Mouse (Mus musculus) erythroid progenitor cell, adult 5-6 weeks (primary cell): ENCODE results near the gene Masp1. TPM values are rescaled to one million over a fixed set of nuclear protein-coding genes. Genes with fewer than 3 reads are reported as not detected.

ENCODE experiments used
- ATAC-seq: replicated peaks from 2 replicates; pipeline ENCODE4 v1.8.0; 2016; ENCODE audit warnings: moderate number of reproducible peaks, mild to moderate bottlenecking, moderate TSS enrichment, inconsistent platforms; ENCODE audit not compliant: poor library complexity, low FRiP score, severe bottlenecking
- total RNA-seq, 2 experiments: library from RNA; stranded (forward) in 1 of 2; stranded (reverse) in 1 of 2; fragments of 150-400 nt in 1 of 2; fragments of 186-747, 209-891 nt in 1 of 2; gene quantifications; 2 replicates each; pipeline versions ENCODE4 v1.2.3 to v1.2.4; 2015 to 2017; ENCODE audit warnings: low replicate concordance in 2 of 2

The Masp1 gene
- total RNA-seq, 2 experiments from 2014 or later: not detected

- no peak for ATAC-seq
Observed at GRCm38 (mm10) chr16:23416657-23417293, 103.8 kb downstream of the Masp1 start.

GRCm38 (mm10) chr16:23416261-23416656 is 104.4 kb downstream of the Masp1 start:
- no peak for ATAC-seq

DNA sequence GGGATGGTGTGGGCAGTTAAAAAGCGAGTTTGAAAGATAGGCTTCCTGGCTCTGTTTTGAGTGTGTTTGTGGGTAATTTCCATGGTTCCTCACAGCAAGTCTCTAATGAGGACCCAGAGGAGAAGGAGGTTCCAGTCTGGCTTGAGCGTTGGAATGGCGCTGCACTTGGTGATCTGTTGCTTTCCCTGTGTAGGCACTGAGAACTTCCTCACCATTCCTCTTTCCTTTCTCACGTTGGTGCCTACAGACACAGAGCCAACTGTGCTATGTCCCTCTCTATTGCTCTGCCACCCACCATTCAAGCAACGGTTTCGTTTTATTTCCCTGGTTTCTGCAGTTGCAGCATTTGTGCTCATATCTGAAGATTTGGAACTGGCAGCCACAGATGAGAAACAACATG is 107.7 kb downstream of the Masp1 start:
- ATAC-seq: no peak

DNA sequence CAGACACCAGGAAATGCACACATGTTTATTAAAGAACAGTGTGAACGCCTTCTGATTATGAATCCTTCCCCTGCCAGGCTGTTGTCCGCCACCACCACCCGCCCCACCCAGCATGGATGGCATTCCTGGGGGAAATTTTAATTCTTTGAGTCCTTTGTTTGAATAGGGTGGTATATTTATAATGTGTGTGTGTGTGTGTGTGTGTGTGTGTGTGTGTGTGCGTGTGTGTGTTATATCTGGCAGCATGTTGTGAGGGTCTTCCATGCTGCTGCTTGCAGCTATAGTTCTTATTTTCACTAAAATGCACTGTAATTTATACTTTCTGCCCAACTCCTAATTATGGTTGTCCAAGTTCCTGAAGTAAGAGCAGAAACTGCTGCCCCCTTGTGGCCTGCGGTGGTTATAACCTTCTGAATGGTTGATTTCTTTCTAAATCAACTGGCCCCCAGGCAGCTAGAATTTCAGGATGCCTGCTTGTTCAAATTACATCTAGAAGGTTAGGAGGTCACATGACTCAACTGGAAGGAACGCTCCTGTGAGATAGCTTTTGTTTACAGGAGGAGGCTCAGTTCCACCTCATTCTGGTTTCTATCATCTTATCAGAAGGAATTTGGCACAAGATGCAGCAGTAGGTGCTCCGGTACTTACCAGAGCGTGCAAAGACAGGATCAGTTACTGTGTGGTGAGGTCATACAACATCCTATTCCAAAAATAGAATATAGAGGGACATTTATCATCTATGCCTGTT is 117.4 kb downstream of the Masp1 start:
- no peak for ATAC-seq

DNA sequence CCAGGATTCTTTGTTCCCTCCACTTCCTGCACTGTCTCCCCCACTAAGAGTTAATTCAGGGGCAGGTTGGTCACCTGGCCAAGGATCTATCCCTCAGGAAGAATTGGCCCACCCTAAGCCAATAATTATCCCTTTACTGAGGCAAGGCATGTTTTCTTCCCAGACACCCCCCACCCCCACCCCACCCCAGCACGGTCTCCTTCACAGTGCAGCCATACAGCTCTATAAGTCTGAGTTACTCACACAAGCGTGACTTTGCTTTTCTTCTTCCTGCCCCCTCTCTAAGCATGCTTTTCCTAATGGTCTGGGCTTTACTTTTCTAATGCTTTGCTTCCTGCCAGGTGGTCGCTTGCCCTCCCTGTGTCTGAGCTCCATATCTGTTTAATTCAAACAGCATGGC is 118.7 kb downstream of the Masp1 start:
- no peak for ATAC-seq

- no peak for ATAC-seq
Observed at GRCm38 (mm10) chr16:23401463-23401862, 119.2 kb downstream of the Masp1 start.

Other genes starting within 250 kb of the Masp1 start
- gene Rtp1, start 91.7 kb downstream of the Masp1 start, total RNA-seq (2015; ENCODE audit: low replicate concordance): not detected in 2 replicates
- not detected in 2 replicates for gene Rtp1, start 91.7 kb downstream of the Masp1 start, total RNA-seq (2017; ENCODE audit: low replicate concordance)
- gene Rtp4, start 524 bp downstream of the Masp1 start, total RNA-seq (2015; ENCODE audit: low replicate concordance): 11.9 and 16.3 TPM in 2 replicates
- 4.5 and 7.2 TPM in 2 replicates for gene Rtp4, start 524 bp downstream of the Masp1 start, total RNA-seq (2017; ENCODE audit: low replicate concordance)